Mouse (Mus musculus) heart, adult 2 months (tissue): ENCODE data around the gene Adh1.

Source experiments
- CTCF ChIP-seq: fragments of 200-600 bp; IDR thresholded peaks from 2 replicates; pipeline ENCODE4 v1.8.1; 2022; ENCODE audit warnings: antibody characterized with exemption, mild to moderate bottlenecking, moderate library complexity
- EP300 ChIP-seq: fragments of 200-500 bp; IDR thresholded peaks from 2 replicates; pipeline ENCODE4 v1.6.1; 2011; ENCODE audit warnings: low read depth, low read length, control low read depth; ENCODE audit not compliant: insufficient read depth
- POLR2A ChIP-seq: fragments of 200-500 bp; IDR thresholded peaks from 2 replicates; pipeline ENCODE4 v1.6.1; 2011; ENCODE audit warnings: mild to moderate bottlenecking, low read depth, low read length, control low read depth; ENCODE audit not compliant: insufficient read depth

GRCm38 (mm10) chr3:138264648-138265047 lies 3.9 kb downstream of the Adh1 start:
- no peak for TF ChIP-seq CTCF
- TF ChIP-seq POLR2A = no peak
- TF ChIP-seq EP300 = no peak
